Mouse (Mus musculus) heart, embryonic 13.5 days (tissue): ENCODE data around the gene Manf. TPM values are rescaled to one million over a fixed set of nuclear protein-coding genes. Genes with fewer than 3 reads are reported as not detected.

ENCODE experiments used
- ATAC-seq: fragments of 200-750 bp; cut with Nextera tagmentation; 2 replicates; pipeline ENCODE4 v1.8.0; 2017; ENCODE audit warnings: moderate TSS enrichment; ENCODE audit not compliant: insufficient number of reproducible peaks, low FRiP score, low TSS enrichment; ENCODE audit errors: extremely low read depth
- H3K27ac ChIP-seq: fragments of 300-500 bp; sonication (generic); replicated peaks from 2 replicates; pipeline ENCODE4 v1.5.1; 2015; ENCODE audit warnings: moderate library complexity, mild to moderate bottlenecking, inconsistent platforms
- H3K27me3 ChIP-seq: fragments of 300-500 bp; sonication (generic); replicated peaks from 2 replicates; pipeline ENCODE4 v1.6.1; 2015; ENCODE audit warnings: mild to moderate bottlenecking, inconsistent platforms
- H3K36me3 ChIP-seq: fragments of 300-500 bp; sonication (generic); 2 replicates; pipeline ENCODE4 v1.6.1; 2015; ENCODE audit warnings: mild to moderate bottlenecking, inconsistent platforms
- H3K4me1 ChIP-seq: fragments of 300-500 bp; sonication (generic); 2 replicates; pipeline ENCODE4 v1.6.1; 2015; ENCODE audit warnings: inconsistent platforms
- H3K4me2 ChIP-seq: fragments of 300-500 bp; sonication (generic); 2 replicates; pipeline ENCODE4 v1.6.1; 2015; ENCODE audit warnings: inconsistent platforms, mild to moderate bottlenecking, moderate library complexity
- H3K4me3 ChIP-seq: fragments of 300-500 bp; sonication (generic); 2 replicates; pipeline ENCODE4 v1.5.1; 2015; ENCODE audit warnings: moderate library complexity, mild to moderate bottlenecking, inconsistent platforms
- H3K9ac ChIP-seq: fragments of 300-500 bp; sonication (generic); 2 replicates; pipeline ENCODE4 v1.6.1; 2015; ENCODE audit warnings: inconsistent platforms, mild to moderate bottlenecking, moderate library complexity
- H3K9me3 ChIP-seq: fragments of 300-500 bp; sonication (generic); 2 replicates; pipeline ENCODE4 v1.6.1; 2016; ENCODE audit warnings: inconsistent platforms
- WGBS: fragments of 180-500 bp; shearing (Covaris S2); methylation state at CpG from one replicate; pipeline ENCODE4 v1.1.7; 2015; ENCODE audit warnings: mixed read lengths; 5-methylcytosine and 5-hydroxymethylcytosine counted together
- polyA plus RNA-seq: library from polyadenylated mRNA; unstranded; fragments of >200 nt; fragmentation: Nextera tagmentation; extraction: Ambion mirVana; gene quantifications from 2 replicates; pipeline ENCODE4 v1.2.1, GENCODE M21; 2015

Manf gene
- polyA plus RNA-seq, 1 experiment from 2014 or later, result 195 TPM

GRCm38 (mm10) chr9:106883085-106883484, 8.7 kb downstream of the Manf start:
- Histone ChIP-seq H3K4me3 (peak overlapping the region; percentile 17; the same call in 1 of the 2 replicates), H3K27me3 (no peaks in the 10 kb centered on the region), H3K36me3 (peaks cover 76% of the 10 kb centered on the region), H3K4me2 (peak overlapping the region; percentile 100), H3K4me1 (peaks cover 56% of the 10 kb centered on the region), H3K27ac (no peak overlapping the region), H3K9me3 (no peaks in the 10 kb centered on the region), H3K9ac (peak overlapping the region; percentile 65)
- no peak for ATAC-seq
- 68% methylated on average over 3 of the region's 3 CpGs for WGBS

- no peaks in the 10 kb centered on the region for H3K9me3 ChIP-seq
- no peak overlapping the region for H3K9ac ChIP-seq
- H3K4me1 ChIP-seq, result peaks cover 48% of the 10 kb centered on the region
- peaks cover 78% of the 10 kb centered on the region for H3K36me3 ChIP-seq
- H3K27me3 ChIP-seq, result no peaks in the 10 kb centered on the region
- H3K27ac ChIP-seq, result no peak overlapping the region
- H3K4me2 ChIP-seq, result no peak overlapping the region
- ATAC-seq, result no peak
- H3K4me3 ChIP-seq, result no peak overlapping the region
- 82% methylated on average over 4 of the region's 4 CpGs for WGBS
Measured at GRCm38 (mm10) chr9:106882176-106882575, 9.6 kb downstream of the Manf start.

DNA sequence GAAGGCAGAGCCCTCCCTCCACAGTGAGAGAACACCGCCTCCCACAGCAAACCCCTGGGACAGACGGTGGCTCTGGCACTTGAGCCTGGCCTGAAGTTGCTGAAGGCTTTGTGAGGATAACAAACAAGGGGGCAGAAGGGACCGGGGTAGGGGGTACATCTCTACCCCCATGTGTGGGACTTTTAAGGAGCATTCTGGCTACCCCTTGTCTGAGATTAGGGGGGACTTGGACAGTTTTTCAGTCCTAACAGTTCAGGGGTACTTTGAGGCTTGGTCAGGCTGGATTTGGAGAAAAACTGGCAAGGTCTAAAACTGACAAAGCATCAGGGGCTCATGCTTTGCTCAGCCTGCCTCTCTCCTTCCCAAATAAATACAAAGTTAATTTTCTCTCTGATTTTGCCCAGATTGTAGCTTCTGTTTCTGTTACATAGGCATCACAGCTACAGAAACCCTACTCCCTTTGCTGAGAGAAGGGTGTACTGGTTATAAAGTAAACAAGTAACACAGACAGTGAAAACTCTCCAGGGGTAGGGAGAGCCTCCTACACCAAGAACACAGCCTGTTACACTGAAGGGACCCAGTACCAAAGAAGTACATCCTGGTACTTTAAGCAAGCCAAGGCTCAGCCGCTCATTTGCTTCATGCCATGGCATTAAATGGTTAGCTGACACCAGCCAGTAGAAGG, 10.6 kb downstream of the Manf start:
- Histone ChIP-seq H3K9ac (no peak overlapping the region), H3K27me3 (no peaks in the 10 kb centered on the region), H3K9me3 (no peaks in the 10 kb centered on the region), H3K27ac (no peak overlapping the region), H3K4me2 (no peak overlapping the region), H3K4me3 (no peak overlapping the region), H3K4me1 (peaks cover 48% of the 10 kb centered on the region), H3K36me3 (peaks cover 88% of the 10 kb centered on the region)
- ATAC-seq, result no peak
- WGBS, result 62% methylated on average over 4 of the region's 4 CpGs

- WGBS, result 64% methylated on average over 4 of the region's 4 CpGs
- Histone ChIP-seq H3K9ac (no peak overlapping the region), H3K4me1 (peaks cover 32% of the 10 kb centered on the region), H3K4me2 (no peak overlapping the region), H3K27me3 (no peaks in the 10 kb centered on the region), H3K4me3 (no peak overlapping the region), H3K36me3 (peaks cover 95% of the 10 kb centered on the region), H3K27ac (peak overlapping the region; percentile 24; the same call in 1 of the 2 replicates), H3K9me3 (no peaks in the 10 kb centered on the region)
- ATAC-seq, result no peak
Measured at GRCm38 (mm10) chr9:106879471-106879870, 12.3 kb downstream of the Manf start.

GRCm38 (mm10) chr9:106876666-106877065, 15.1 kb downstream of the Manf start:
- 88% methylated on average over 3 of the region's 3 CpGs for WGBS

GRCm38 (mm10) chr9:106874216-106874615, 17.6 kb downstream of the Manf start:
- no peak for ATAC-seq
- H3K4me3 ChIP-seq, result no peak overlapping the region
- H3K4me2 ChIP-seq, result no peak overlapping the region
- H3K27me3 ChIP-seq, result no peaks in the 10 kb centered on the region
- H3K36me3 ChIP-seq, result peaks cover 85% of the 10 kb centered on the region
- no peaks in the 10 kb centered on the region for H3K4me1 ChIP-seq
- H3K9ac ChIP-seq, result no peak overlapping the region
- H3K27ac ChIP-seq, result no peak overlapping the region
- no peaks in the 10 kb centered on the region for H3K9me3 ChIP-seq
- 85% methylated on average over 5 of the region's 5 CpGs for WGBS

More at GRCm38 (mm10) chr9:106876666-106877065, 15.1 kb downstream of the Manf start:
- H3K27me3 ChIP-seq, result no peaks in the 10 kb centered on the region
- peaks cover 9% of the 10 kb centered on the region; the same call in 1 of the 2 replicates for H3K4me1 ChIP-seq
- no peak for ATAC-seq
- no peak overlapping the region for H3K9ac ChIP-seq
- no peak overlapping the region for H3K4me3 ChIP-seq
- H3K9me3 ChIP-seq, result no peaks in the 10 kb centered on the region
- no peak overlapping the region for H3K4me2 ChIP-seq
- no peak overlapping the region for H3K27ac ChIP-seq
- H3K36me3 ChIP-seq, result peaks cover 93% of the 10 kb centered on the region

GRCm38 (mm10) chr9:106858036-106858435, 33.7 kb downstream of the Manf start:
- Histone ChIP-seq H3K4me1 (no peaks in the 10 kb centered on the region), H3K27me3 (no peaks in the 10 kb centered on the region), H3K9me3 (no peaks in the 10 kb centered on the region), H3K9ac (no peak overlapping the region), H3K36me3 (peaks cover 91% of the 10 kb centered on the region), H3K27ac (no peak overlapping the region), H3K4me3 (no peak overlapping the region), H3K4me2 (no peak overlapping the region)
- 81% methylated on average over 11 of the region's 11 CpGs for WGBS
- no peak for ATAC-seq

DNA sequence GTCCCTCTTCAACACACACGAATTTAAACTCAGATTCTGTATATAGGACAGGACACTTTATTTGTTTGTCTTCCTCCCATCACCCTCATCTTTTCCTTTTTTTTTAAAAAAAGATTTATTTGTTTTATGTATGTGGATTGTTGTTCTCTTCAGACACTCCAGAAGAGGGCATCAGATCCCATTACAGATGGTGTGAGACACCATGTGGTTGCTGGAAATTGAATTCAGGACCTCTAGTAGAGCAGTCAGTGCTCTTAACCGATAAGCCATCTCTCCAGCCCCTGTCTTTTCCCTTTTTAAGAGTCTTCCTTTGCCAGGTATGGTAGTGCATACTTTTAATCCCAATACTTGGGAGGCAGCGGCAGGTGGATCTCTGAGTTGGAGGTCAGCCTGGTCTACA, 35.1 kb downstream of the Manf start:
- no peak overlapping the region for H3K4me2 ChIP-seq
- H3K4me3 ChIP-seq, result no peak overlapping the region
- no peaks in the 10 kb centered on the region for H3K4me1 ChIP-seq
- no peak for ATAC-seq
- H3K27ac ChIP-seq, result no peak overlapping the region
- no peak overlapping the region for H3K9ac ChIP-seq
- peaks cover 91% of the 10 kb centered on the region for H3K36me3 ChIP-seq
- WGBS, result 74% methylated on average over 3 of the region's 3 CpGs
- no peaks in the 10 kb centered on the region for H3K9me3 ChIP-seq
- H3K27me3 ChIP-seq, result no peaks in the 10 kb centered on the region

DNA sequence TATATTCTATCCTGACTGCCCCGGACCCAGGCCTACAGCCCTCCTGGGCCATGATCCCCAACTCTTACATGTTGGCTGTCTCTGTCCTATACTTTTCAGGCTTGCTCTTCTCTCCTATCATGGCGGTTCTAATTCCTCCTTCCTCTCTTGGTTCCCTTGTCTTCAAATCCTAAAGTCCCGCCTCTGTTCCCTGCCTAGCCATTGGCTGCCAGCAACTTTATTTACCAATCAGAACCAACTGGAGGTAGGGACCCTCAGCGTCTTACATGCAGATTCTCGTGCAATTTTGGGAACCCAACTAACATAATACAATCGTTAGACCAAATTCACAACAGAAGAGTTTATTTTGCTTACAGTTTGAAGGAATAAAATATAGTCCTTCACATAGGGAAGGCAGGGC, 49.0 kb downstream of the Manf start:
- no peak overlapping the region for H3K9ac ChIP-seq
- no peaks in the 10 kb centered on the region for H3K9me3 ChIP-seq
- H3K4me2 ChIP-seq, result no peak overlapping the region
- H3K4me1 ChIP-seq, result no peaks in the 10 kb centered on the region
- no peak overlapping the region for H3K27ac ChIP-seq
- no peak overlapping the region for H3K4me3 ChIP-seq
- WGBS, result 88% methylated on average over 6 of the region's 6 CpGs
- ATAC-seq, result no peak
- no peaks in the 10 kb centered on the region for H3K27me3 ChIP-seq
- peaks cover 92% of the 10 kb centered on the region for H3K36me3 ChIP-seq

- Histone ChIP-seq H3K9ac (no peak overlapping the region), H3K4me1 (no peaks in the 10 kb centered on the region), H3K36me3 (peaks cover 95% of the 10 kb centered on the region), H3K27me3 (no peaks in the 10 kb centered on the region), H3K4me2 (no peak overlapping the region), H3K9me3 (no peaks in the 10 kb centered on the region), H3K27ac (no peak overlapping the region), H3K4me3 (no peak overlapping the region)
- WGBS, result 100% methylated on average over 1 of the region's 1 CpGs
- ATAC-seq, result no peak
Measured at GRCm38 (mm10) chr9:106840569-106840968, 51.2 kb downstream of the Manf start.

GRCm38 (mm10) chr9:106822381-106823104, 69.2 kb downstream of the Manf start:
- peak overlapping the region; percentile 96 for H3K27ac ChIP-seq
- H3K4me2 ChIP-seq, result peak overlapping the region; percentile 74
- no peaks in the 10 kb centered on the region for H3K9me3 ChIP-seq
- H3K4me1 ChIP-seq, result peaks cover 9% of the 10 kb centered on the region
- ATAC-seq, result peak; percentile 82
- H3K36me3 ChIP-seq, result peaks cover 1% of the 10 kb centered on the region; the same call in 1 of the 2 replicates
- peak overlapping the region; percentile 98 for H3K9ac ChIP-seq
- H3K4me3 ChIP-seq, result peak overlapping the region; percentile 99
- no peaks in the 10 kb centered on the region for H3K27me3 ChIP-seq
- whole genome bisulfite sequencing, result under 1% methylated on average over 32 of the region's 32 CpGs
